Mouse (Mus musculus) kidney, postnatal 0 days (tissue): ENCODE measurements around the gene Fam98a. TPM values are rescaled to one million over a fixed set of nuclear protein-coding genes. Genes with fewer than 3 reads are reported as not detected.

Source experiments
- ATAC-seq: fragments of 200-750 bp; cut with Nextera tagmentation; replicated peaks from 2 replicates; pipeline ENCODE4 v1.8.0; 2017; ENCODE audit warnings: low read depth, moderate number of reproducible peaks, moderate TSS enrichment, moderate library complexity; ENCODE audit not compliant: low FRiP score
- DNase-seq: peaks from one replicate; pipeline ENCODE4 v3.0.0-alpha.2; 2016; ENCODE audit warnings: low spot score
- H3K27ac ChIP-seq: fragments of 300-500 bp; sonication (generic); 2 replicates; pipeline ENCODE4 v1.5.1; 2014; ENCODE audit warnings: mild to moderate bottlenecking
- H3K27me3 ChIP-seq: fragments of 300-500 bp; sonication (generic); 2 replicates; pipeline ENCODE4 v1.6.1; 2014; ENCODE audit warnings: low read length, mixed read lengths; ENCODE audit not compliant: insufficient read depth
- H3K36me3 ChIP-seq: fragments of 300-500 bp; sonication (generic); 2 replicates; pipeline ENCODE4 v1.6.1; 2014; ENCODE audit warnings: low read length, mixed read lengths; ENCODE audit not compliant: insufficient read depth
- H3K4me1 ChIP-seq: fragments of 300-500 bp; sonication (generic); replicated peaks from 2 replicates; pipeline ENCODE4 v1.6.1; 2014; ENCODE audit warnings: antibody characterized with exemption, low read length, mixed read lengths; ENCODE audit not compliant: insufficient read depth
- H3K4me2 ChIP-seq: fragments of 300-500 bp; sonication (generic); 2 replicates; pipeline ENCODE4 v1.6.1; 2014; ENCODE audit warnings: mild to moderate bottlenecking, low read length, moderate library complexity, mixed read lengths
- H3K4me3 ChIP-seq: fragments of 300-500 bp; sonication (generic); replicated peaks from 2 replicates; pipeline ENCODE4 v1.5.1; 2014; ENCODE audit warnings: low read depth, low read length
- H3K9ac ChIP-seq: fragments of 300-500 bp; sonication (generic); 2 replicates; pipeline ENCODE4 v1.6.1; 2014; ENCODE audit warnings: low read depth, low read length
- H3K9me3 ChIP-seq: fragments of 300-500 bp; sonication (generic); replicated peaks from 2 replicates; pipeline ENCODE4 v1.6.1; 2016; ENCODE audit warnings: low read length, inconsistent platforms, mixed read lengths
- CTCF ChIP-seq: IDR thresholded peaks from 2 replicates; pipeline ENCODE4 v1.5.1; 2016; ENCODE audit warnings: antibody characterized with exemption, low read depth, mild to moderate bottlenecking, moderate library complexity
- WGBS: fragments of 180-500 bp; shearing (Covaris S2); extraction: QIAGEN DNeasy Blood & Tissue Kit; methylation state at CpG from one replicate; pipeline ENCODE4 v1.1.7; 2014; 5-methylcytosine and 5-hydroxymethylcytosine counted together
- polyA plus RNA-seq: library from polyadenylated mRNA; unstranded; fragments of >200 nt; fragmentation: Nextera tagmentation; extraction: Ambion mirVana; gene quantifications from 2 replicates; pipeline ENCODE4 v1.2.1, GENCODE M21; 2015

The Fam98a gene
- polyA plus RNA-seq, 1 experiment from 2014 or later: 23.8 TPM

DNA sequence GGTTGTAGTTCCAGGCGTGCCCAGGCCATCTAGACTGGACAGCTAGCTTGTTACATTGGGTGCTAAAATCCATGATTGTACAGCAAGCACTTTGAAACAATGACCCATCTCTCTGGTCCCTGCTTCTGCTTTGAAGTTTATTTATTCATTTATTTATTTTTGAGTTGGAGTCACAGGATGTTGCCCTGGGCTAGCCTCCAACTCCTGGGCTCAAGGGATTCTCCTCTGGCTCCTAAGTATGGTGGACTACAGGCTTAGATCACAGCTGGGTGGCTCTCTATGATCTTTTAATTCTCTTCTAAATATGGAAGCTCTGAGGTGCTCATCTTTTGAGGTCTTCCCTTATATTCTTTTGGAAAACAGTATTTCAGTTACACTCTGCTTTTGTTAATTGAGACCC is 25.3 kb downstream of the Fam98a start:
- Histone ChIP-seq H3K36me3 (no peaks in the 10 kb centered on the region), H3K9ac (no peak overlapping the region), H3K27ac (no peak overlapping the region), H3K4me1 (0 out of 2 replicates have a peak, but pooled peaks cover 3% of the 10 kb centered on the region), H3K4me2 (no peak overlapping the region), H3K27me3 (no peaks in the 10 kb centered on the region), H3K4me3 (no peak overlapping the region), H3K9me3 (no peaks in the 10 kb centered on the region)
- WGBS: 81% methylated on average over 1 of the region's 1 CpGs
- no peak for TF ChIP-seq CTCF
- ATAC-seq (no peak), DNase-seq (no peak)

GRCm38 (mm10) chr17:75523812-75524211 is 27.9 kb downstream of the Fam98a start:
- no peak overlapping the region for H3K9ac ChIP-seq
- TF ChIP-seq CTCF: no peak
- WGBS: 62% methylated on average over 3 of the region's 3 CpGs
- no peak overlapping the region for H3K4me3 ChIP-seq
- peak; percentile 32 for DNase-seq
- 0 out of 2 replicates have a peak, but pooled peaks cover 3% of the 10 kb centered on the region for H3K4me1 ChIP-seq
- H3K9me3 ChIP-seq: no peaks in the 10 kb centered on the region
- no peaks in the 10 kb centered on the region for H3K36me3 ChIP-seq
- H3K4me2 ChIP-seq: no peak overlapping the region
- no peaks in the 10 kb centered on the region for H3K27me3 ChIP-seq
- H3K27ac ChIP-seq: no peak overlapping the region
- no peak for ATAC-seq

GRCm38 (mm10) chr17:75522347-75523065 is 29.2 kb downstream of the Fam98a start:
- no peak overlapping the region for H3K9ac ChIP-seq
- ATAC-seq: no peak
- H3K4me3 ChIP-seq: no peak overlapping the region
- H3K36me3 ChIP-seq: no peaks in the 10 kb centered on the region
- no peak for TF ChIP-seq CTCF
- H3K27me3 ChIP-seq: no peaks in the 10 kb centered on the region
- no peak overlapping the region for H3K27ac ChIP-seq
- H3K9me3 ChIP-seq: no peaks in the 10 kb centered on the region
- H3K4me1 ChIP-seq: 0 out of 2 replicates have a peak, but pooled peaks cover 3% of the 10 kb centered on the region
- WGBS: 15% methylated on average over 9 of the region's 9 CpGs
- no peak overlapping the region for H3K4me2 ChIP-seq
- DNase-seq: no peak

DNA sequence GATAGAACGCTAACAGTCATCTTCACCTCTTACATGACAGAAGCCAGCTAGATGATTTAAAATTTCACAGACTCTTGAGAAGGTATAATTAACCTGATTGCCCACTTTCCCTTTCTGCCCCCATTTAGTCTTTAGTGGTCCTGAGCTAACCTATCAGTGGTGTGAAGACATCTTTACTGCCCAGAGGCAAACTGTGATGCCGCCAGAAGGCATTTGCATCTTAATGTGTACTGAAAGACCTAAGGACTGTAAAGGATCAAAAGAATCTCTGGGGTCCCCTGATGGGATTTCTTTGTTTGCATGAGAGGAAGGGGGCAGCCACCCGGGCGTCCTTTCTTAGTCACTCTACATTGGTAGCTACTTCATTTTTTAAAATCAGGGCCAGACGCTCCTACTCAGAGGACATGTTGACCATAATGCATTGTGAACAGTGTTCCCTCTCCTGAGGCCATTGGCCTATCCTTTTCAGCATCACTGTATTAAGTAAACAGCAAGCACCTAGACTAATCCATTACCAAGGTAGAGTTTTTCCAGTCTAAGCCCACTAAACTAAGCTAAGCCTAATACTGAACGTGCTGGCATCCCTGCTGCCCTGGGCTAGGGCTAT is 30.4 kb downstream of the Fam98a start:
- TF ChIP-seq CTCF: no peak
- no peak overlapping the region for H3K27ac ChIP-seq
- ATAC-seq: no peak
- no peak overlapping the region for H3K4me3 ChIP-seq
- H3K36me3 ChIP-seq: no peaks in the 10 kb centered on the region
- no peak overlapping the region for H3K9ac ChIP-seq
- H3K4me1 ChIP-seq: 0 out of 2 replicates have a peak, but pooled peaks cover 3% of the 10 kb centered on the region
- 40% methylated on average over 6 of the region's 6 CpGs for WGBS
- no peaks in the 10 kb centered on the region for H3K27me3 ChIP-seq
- no peaks in the 10 kb centered on the region for H3K9me3 ChIP-seq
- DNase-seq: no peak
- no peak overlapping the region for H3K4me2 ChIP-seq

- no peak overlapping the region for H3K27ac ChIP-seq
- no peaks in the 10 kb centered on the region for H3K36me3 ChIP-seq
- ATAC-seq (no peak), DNase-seq (no peak)
- no peaks in the 10 kb centered on the region for H3K9me3 ChIP-seq
- 0 out of 2 replicates have a peak, but pooled peaks cover 3% of the 10 kb centered on the region for H3K4me1 ChIP-seq
- no peak overlapping the region for H3K4me2 ChIP-seq
- no peaks in the 10 kb centered on the region for H3K27me3 ChIP-seq
- 73% methylated on average over 8 of the region's 8 CpGs for WGBS
- H3K4me3 ChIP-seq: no peak overlapping the region
- no peak overlapping the region for H3K9ac ChIP-seq
- TF ChIP-seq CTCF: no peak
Measured at GRCm38 (mm10) chr17:75519239-75519900, 32.4 kb downstream of the Fam98a start.

GRCm38 (mm10) chr17:75518181-75518901 is 33.4 kb downstream of the Fam98a start:
- Histone ChIP-seq H3K9ac (no peak overlapping the region), H3K36me3 (no peaks in the 10 kb centered on the region), H3K27ac (no peak overlapping the region), H3K4me2 (no peak overlapping the region), H3K4me3 (no peak overlapping the region), H3K4me1 (0 out of 2 replicates have a peak, but pooled peaks cover 3% of the 10 kb centered on the region), H3K9me3 (no peaks in the 10 kb centered on the region), H3K27me3 (no peaks in the 10 kb centered on the region)
- TF ChIP-seq CTCF: no peak
- no peak for DNase-seq
- WGBS: 54% methylated on average over 8 of the region's 8 CpGs
- no peak for ATAC-seq
